ENCODE assay signal across 14 mouse cellular contexts in genomic region chr4:142956832-142957429, GRCm38 (mm10).
DNase-seq lines count a peak whose midpoint lies in the region; ATAC-seq and TF ChIP-seq lines count a peak whose summit lies in the region.
"Had no signal": no experiment of that assay in that cellular context is flagged by ENCODE, and none has a peak within 500 bp of the region (broad histone marks: within the 10 kb centered on the region; RNA-seq: fewer than 3 reads in every experiment).

No protein-coding gene starts in this region.

- TF ChIP-seq EP300 in stomach, postnatal 0 days (optimal IDR thresholded peaks at IDR 0.05) = no peak

- DNase-seq in frontal cortex, postnatal 10 days (ENCODE audit: low spot score in 2 of 2) = peak; percentile 29 to 31
- DNase-seq in frontal cortex, postnatal 25 days (ENCODE audit: low spot score in 2 of 2) = no peak
- DNase-seq in embryo, embryonic 10.5 days (ENCODE audit: low spot score) = peak; percentile 44
- peak; percentile 87 for DNase-seq in midbrain, postnatal 0 days (ENCODE audit: low spot score)
- DNase-seq in urinary bladder, postnatal 25 days (ENCODE audit: low spot score) = no peak
- no peak for DNase-seq in stomach, postnatal 0 days (ENCODE audit: low spot score)
- no peak for DNase-seq in thymus, postnatal 36 days
- DNase-seq: heart, adult 18-20 months; heart, postnatal 14 days; kidney, adult 8-10 months; lung, embryonic 14.5 days; thymus, postnatal 25 days had no signal

- ATAC-seq in hindbrain, embryonic 16.5 days = peak; percentile 75
- peak; percentile 80 for ATAC-seq in midbrain, postnatal 0 days (ENCODE audit: low FRiP score)
- no peak for ATAC-seq in stomach, postnatal 0 days (ENCODE audit: low FRiP score, low TSS enrichment)

- no peak overlapping the region for H3K4me3 ChIP-seq in hindbrain, embryonic 16.5 days (ENCODE audit: low read length)
- no peak overlapping the region for H3K4me3 ChIP-seq in midbrain, postnatal 0 days (ENCODE audit: low read depth, low read length)
- H3K4me3 ChIP-seq in stomach, postnatal 0 days (ENCODE audit: low read depth, low read length) = no peak overlapping the region
- H3K4me3 ChIP-seq: embryonic facial prominence, embryonic 12.5 days had no signal

- no peak overlapping the region for H3K4me2 ChIP-seq in hindbrain, embryonic 16.5 days (ENCODE audit: low read length)
- H3K4me2 ChIP-seq in midbrain, postnatal 0 days (ENCODE audit: low read depth, low read length, poor library complexity, severe bottlenecking) = no peak overlapping the region
- no peak overlapping the region for H3K4me2 ChIP-seq in stomach, postnatal 0 days (replicated peaks; ENCODE audit: low read depth)
- H3K4me2 ChIP-seq: embryonic facial prominence, embryonic 12.5 days; lung, embryonic 14.5 days had no signal

- H3K27me3 ChIP-seq in hindbrain, embryonic 16.5 days (replicated peaks; ENCODE audit: control insufficient read depth, insufficient read depth, low read length) = no peaks in the 10 kb centered on the region
- no peaks in the 10 kb centered on the region for H3K27me3 ChIP-seq in midbrain, postnatal 0 days (ENCODE audit: insufficient read depth, low read length)
- no peaks in the 10 kb centered on the region for H3K27me3 ChIP-seq in stomach, postnatal 0 days (ENCODE audit: control insufficient read depth, insufficient read depth, low read length)
- H3K27me3 ChIP-seq: embryonic facial prominence, embryonic 12.5 days had no signal

- H3K27ac ChIP-seq in hindbrain, embryonic 16.5 days (ENCODE audit: low read depth, low read length) = peak overlapping the region; percentile 20
- H3K27ac ChIP-seq in midbrain, postnatal 0 days (ENCODE audit: low read depth, low read length) = peak overlapping the region; percentile 72
- no peak overlapping the region for H3K27ac ChIP-seq in stomach, postnatal 0 days (replicated peaks)
- H3K27ac ChIP-seq: embryonic facial prominence, embryonic 12.5 days had no signal

- no peaks in the 10 kb centered on the region for H3K36me3 ChIP-seq in hindbrain, embryonic 16.5 days (ENCODE audit: control insufficient read depth, insufficient read depth, low read length)
- no peaks in the 10 kb centered on the region for H3K36me3 ChIP-seq in midbrain, postnatal 0 days (ENCODE audit: insufficient read depth, low read length)
- H3K36me3 ChIP-seq in stomach, postnatal 0 days (ENCODE audit: control insufficient read depth, insufficient read depth, low read length) = no peaks in the 10 kb centered on the region
- H3K36me3 ChIP-seq: embryonic facial prominence, embryonic 12.5 days had no signal

- WGBS in hindbrain, embryonic 16.5 days = 27% methylated on average over 8 of the region's 8 CpGs
- 24% methylated on average over 8 of the region's 8 CpGs for WGBS in midbrain, postnatal 0 days
- WGBS in stomach, postnatal 0 days = 73% methylated on average over 8 of the region's 8 CpGs

- peaks cover 17% of the 10 kb centered on the region for H3K4me1 ChIP-seq in hindbrain, embryonic 16.5 days (ENCODE audit: control insufficient read depth, insufficient read depth, low read depth, low read length)
- H3K4me1 ChIP-seq in midbrain, postnatal 0 days (ENCODE audit: insufficient read depth, low read length) = peaks cover 19% of the 10 kb centered on the region; the same call in 1 of the 2 replicates
- no peaks in the 10 kb centered on the region for H3K4me1 ChIP-seq in stomach, postnatal 0 days (replicated peaks; ENCODE audit: control insufficient read depth, insufficient read depth)
- H3K4me1 ChIP-seq: embryonic facial prominence, embryonic 12.5 days had no signal

- H3K9ac ChIP-seq in hindbrain, embryonic 16.5 days (ENCODE audit: low read depth, low read length) = no peak overlapping the region
- no peak overlapping the region for H3K9ac ChIP-seq in midbrain, postnatal 0 days (replicated peaks; ENCODE audit: low read length, poor library complexity, severe bottlenecking)
- H3K9ac ChIP-seq in stomach, postnatal 0 days (ENCODE audit: low read length) = no peak overlapping the region
- H3K9ac ChIP-seq: embryonic facial prominence, embryonic 12.5 days; lung, embryonic 14.5 days had no signal

- no peaks in the 10 kb centered on the region for H3K9me3 ChIP-seq in hindbrain, embryonic 16.5 days (ENCODE audit: control insufficient read depth, low read length)
- H3K9me3 ChIP-seq in midbrain, postnatal 0 days (ENCODE audit: low read length) = no peaks in the 10 kb centered on the region
- no peaks in the 10 kb centered on the region for H3K9me3 ChIP-seq in stomach, postnatal 0 days (ENCODE audit: control insufficient read depth, low read length)
- H3K9me3 ChIP-seq: embryonic facial prominence, embryonic 12.5 days had no signal

- TF ChIP-seq CTCF in midbrain, postnatal 0 days (IDR thresholded peaks at IDR 0.05) = no peak
- no peak for TF ChIP-seq CTCF in stomach, postnatal 0 days (IDR thresholded peaks at IDR 0.05; ENCODE audit: low read depth)

Comparison
In these comparisons a context has a peak if more than half of its experiments do, and no peak if none do; other contexts are left out.
1. DNase-seq: peak in frontal cortex, postnatal 10 days (2 of 2), embryo, embryonic 10.5 days (single experiment) and midbrain, postnatal 0 days (single experiment); none in frontal cortex, postnatal 25 days (0 of 2), urinary bladder, postnatal 25 days (single experiment), stomach, postnatal 0 days (single experiment) and thymus, postnatal 36 days (0 of 2).